Mouse (Mus musculus) liver, embryonic 14.5 days (tissue): ENCODE results near the gene Omt2a. TPM values are rescaled to one million over a fixed set of nuclear protein-coding genes. Genes with fewer than 3 reads are reported as not detected.
"Not testable (repeated sequence)": the region's sequence is repeated elsewhere in the genome, so short reads cannot be mapped to it uniquely, and the experiment has no call there.

Experiments
- ATAC-seq: fragments of 200-750 bp; cut with Nextera tagmentation; 2 replicates; pipeline ENCODE4 v1.8.0; 2017; ENCODE audit warnings: moderate number of reproducible peaks, mild to moderate bottlenecking, moderate library complexity; ENCODE audit not compliant: insufficient read depth
- DNase-seq, 3 experiments: peaks; one replicate each; pipeline ENCODE4 v3.0.0-alpha.2; 2012 to 2013; ENCODE audit warnings: low read depth in 3 of 3, low spot score in 3 of 3
- H3K27ac ChIP-seq: fragments of 300-500 bp; sonication (generic); 2 replicates; pipeline ENCODE4 v1.5.1; 2014; ENCODE audit warnings: moderate library complexity, mild to moderate bottlenecking, control low read depth, inconsistent platforms
- H3K27me3 ChIP-seq: fragments of 300-500 bp; sonication (generic); 2 replicates; pipeline ENCODE4 v1.6.1; 2014; ENCODE audit warnings: mild to moderate bottlenecking, low read length, moderate library complexity; ENCODE audit not compliant: control insufficient read depth, insufficient read depth
- H3K36me3 ChIP-seq: fragments of 300-500 bp; sonication (generic); replicated peaks from 2 replicates; pipeline ENCODE4 v1.6.1; 2014; ENCODE audit warnings: low read depth; ENCODE audit not compliant: control insufficient read depth, insufficient read depth
- H3K4me1 ChIP-seq, 2 experiments: fragments of 200-500 bp in 1 of 2; fragments of 300-500 bp in 1 of 2; sonication (generic) in 1 of 2; replicated peaks; 2 replicates each; pipeline ENCODE4 v1.6.1; 2012 to 2014; ENCODE audit warnings: antibody characterized with exemption in 1 of 2, inconsistent platforms in 1 of 2, low read length in 1 of 2; ENCODE audit not compliant: control insufficient read depth in 2 of 2, insufficient read depth in 2 of 2
- H3K4me2 ChIP-seq: fragments of 300-500 bp; sonication (generic); 2 replicates; pipeline ENCODE4 v1.6.1; 2014; ENCODE audit warnings: low read depth, mild to moderate bottlenecking, control low read depth, moderate library complexity
- H3K4me3 ChIP-seq, 2 experiments: fragments of 200-500 bp in 1 of 2; fragments of 300-500 bp in 1 of 2; sonication (generic) in 1 of 2; 2 replicates each; pipeline ENCODE4 v1.5.1; 2012 to 2014; ENCODE audit warnings: low read depth in 2 of 2, low read length in 2 of 2, mild to moderate bottlenecking in 2 of 2, control low read depth in 1 of 2, inconsistent platforms in 1 of 2, moderate library complexity in 1 of 2; ENCODE audit not compliant: insufficient read depth in 1 of 2
- H3K9ac ChIP-seq: fragments of 300-500 bp; sonication (generic); replicated peaks from 2 replicates; pipeline ENCODE4 v1.6.1; 2014; ENCODE audit warnings: mild to moderate bottlenecking, control low read depth, moderate library complexity
- H3K9me3 ChIP-seq: fragments of 300-500 bp; sonication (generic); 2 replicates; pipeline ENCODE4 v1.6.1; 2016; ENCODE audit warnings: low read length, mixed read lengths; ENCODE audit not compliant: control insufficient read depth
- WGBS: fragments of 180-500 bp; shearing (Covaris S2); extraction: QIAGEN DNeasy Blood & Tissue Kit; methylation state at CpG from one replicate; pipeline ENCODE4 v1.1.7; 2014; ENCODE audit not compliant: insufficient replicate concordance; 5-methylcytosine and 5-hydroxymethylcytosine counted together
- polyA plus RNA-seq, 2 experiments: library from polyadenylated mRNA; depleted of rRNA in 1 of 2; stranded (reverse) in 1 of 2; unstranded in 1 of 2; fragments of >200 nt; fragmentation: Nextera tagmentation in 1 of 2; extraction: Ambion mirVana in 1 of 2; gene quantifications; 2 replicates each; pipeline versions ENCODE4 v1.2.1 to v1.2.3; 2012 to 2014

The Omt2a gene
- polyA plus RNA-seq, 2 experiments = not detected

DNA sequence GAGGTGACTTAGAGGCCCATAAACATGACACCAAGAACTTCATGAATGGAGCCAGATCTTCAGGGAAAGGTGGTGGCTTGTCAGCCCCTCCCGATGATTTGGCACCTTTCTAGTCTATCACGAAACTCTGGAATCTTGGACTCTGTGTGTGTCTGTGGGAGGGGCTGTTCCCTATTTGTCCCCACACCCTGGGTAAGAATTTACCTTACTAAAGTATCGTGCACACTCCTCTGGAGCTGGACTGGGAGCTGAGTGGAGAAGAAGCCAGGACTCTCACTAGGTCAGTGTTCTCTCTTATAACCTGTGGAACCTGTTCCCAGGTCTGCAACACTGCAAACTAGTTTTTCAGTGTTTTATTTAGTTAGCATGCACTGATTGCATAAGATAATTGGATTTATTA lies 24.9 kb downstream of the Omt2a start, which contains the start of gene Gm10639:
Gene Gm10639 (plus strand): TSS at position 201 of the 400 bp plus-strand sequence.
- not testable (repeated sequence) for H3K4me2 ChIP-seq, ATAC-seq, H3K27me3 ChIP-seq, H3K4me1 ChIP-seq, H3K4me3 ChIP-seq, DNase-seq, H3K36me3 ChIP-seq, H3K9ac ChIP-seq, H3K9me3 ChIP-seq, H3K27ac ChIP-seq
- 63% methylated on average over 3 of the region's 3 CpGs for whole genome bisulfite sequencing

DNA sequence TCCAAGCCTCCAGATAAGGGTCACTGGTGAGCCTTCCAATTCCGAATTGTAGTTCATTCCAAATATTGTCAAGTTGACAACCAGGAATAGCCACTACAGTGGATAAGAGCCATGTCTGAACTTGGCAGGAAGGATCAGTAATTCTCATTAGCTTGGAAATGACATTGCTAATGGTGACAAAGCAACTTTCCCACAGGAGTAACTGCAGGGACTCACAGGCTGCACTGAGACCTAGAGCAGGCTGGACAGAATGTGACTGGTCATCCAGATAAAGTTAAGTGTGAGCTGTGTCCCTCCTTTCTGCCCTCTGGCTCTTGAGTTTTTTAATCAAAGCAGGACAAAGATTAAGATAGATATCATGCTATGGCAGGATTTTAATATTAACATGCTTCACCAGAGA lies 25.5 kb downstream of the Omt2a start:
- H3K9me3 ChIP-seq, H3K4me1 ChIP-seq, H3K4me3 ChIP-seq, H3K4me2 ChIP-seq, H3K36me3 ChIP-seq, H3K27me3 ChIP-seq, ATAC-seq, DNase-seq, H3K27ac ChIP-seq, H3K9ac ChIP-seq: not testable (repeated sequence)
- WGBS = 33% methylated on average over 1 of the region's 1 CpGs

DNA sequence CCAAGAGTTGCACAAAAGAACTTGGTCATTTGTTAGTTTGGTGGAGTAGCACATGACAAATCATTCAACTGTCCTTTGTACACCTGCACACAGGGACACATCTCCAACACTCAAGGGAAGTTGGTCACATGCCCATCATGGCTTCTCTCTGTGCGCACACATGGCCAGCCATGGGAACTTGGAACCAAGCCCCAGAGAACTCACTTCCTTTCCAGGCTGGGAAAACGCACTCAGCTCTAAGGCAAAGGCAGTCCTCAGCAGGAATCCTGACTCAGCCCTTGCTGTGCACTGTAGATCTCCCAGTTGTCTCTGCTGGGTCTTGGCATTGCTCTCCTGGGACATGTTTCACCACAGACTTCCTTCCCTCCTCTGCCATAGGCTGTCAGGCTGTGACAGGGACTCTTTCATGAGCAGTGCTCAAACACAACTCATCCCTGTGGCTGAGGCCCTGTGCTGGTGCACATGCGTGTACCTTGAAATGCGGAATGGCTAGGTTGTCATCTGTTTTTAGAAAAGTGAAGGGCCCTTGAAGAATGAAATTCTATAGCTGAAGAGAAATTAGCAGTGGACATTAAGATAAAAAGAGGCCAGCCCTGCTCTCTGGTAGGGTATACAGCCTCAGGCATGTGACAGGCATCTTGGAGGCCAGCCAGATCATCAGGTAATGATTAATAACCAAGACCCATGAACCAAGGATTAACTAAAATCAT lies 32.4 kb downstream of the Omt2a start:
- H3K9me3 ChIP-seq, H3K4me1 ChIP-seq, H3K27me3 ChIP-seq, H3K4me3 ChIP-seq, H3K9ac ChIP-seq, H3K4me2 ChIP-seq, ATAC-seq, H3K27ac ChIP-seq, H3K36me3 ChIP-seq, DNase-seq: not testable (repeated sequence)
- 66% methylated on average over 4 of the region's 4 CpGs for WGBS

DNA sequence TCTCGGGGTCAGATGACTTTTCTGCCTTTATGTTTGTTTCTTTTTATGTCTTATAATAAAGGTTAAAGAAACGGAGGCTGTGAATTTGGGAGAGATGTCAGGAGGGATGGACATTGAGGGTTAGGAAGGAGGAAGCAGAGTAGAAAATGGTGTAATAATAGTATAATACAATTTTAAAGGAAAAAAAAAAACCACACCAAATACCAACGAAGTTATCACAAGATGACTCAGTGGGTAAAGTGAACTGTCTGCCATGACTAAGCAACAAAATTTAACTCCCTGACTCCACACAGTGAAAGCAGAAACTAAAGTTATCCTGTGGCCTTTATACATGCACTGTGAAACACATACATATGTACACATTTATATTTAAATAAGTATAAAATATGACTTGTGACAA lies 43.7 kb downstream of the Omt2a start:
- DNase-seq, H3K27me3 ChIP-seq, H3K36me3 ChIP-seq, H3K4me1 ChIP-seq, ATAC-seq, H3K4me2 ChIP-seq, H3K9me3 ChIP-seq, H3K4me3 ChIP-seq, H3K27ac ChIP-seq, H3K9ac ChIP-seq: not testable (repeated sequence)
- WGBS = 44% methylated on average over 3 of the region's 3 CpGs

Other genes with a start within 250 kb of the Omt2a start
- 47.3 and 78.1 TPM in 2 replicates for gene Fbxo9, start 205.7 kb downstream of the Omt2a start, polyA plus RNA-seq (2012; rRNA removed)
- gene Fbxo9, start 205.7 kb downstream of the Omt2a start, polyA plus RNA-seq (2014; fragmentation: Nextera tagmentation; extraction: Ambion mirVana) = 68.1 and 80.0 TPM in 2 replicates
- gene Ick, start 205.6 kb downstream of the Omt2a start, polyA plus RNA-seq (2012; rRNA removed) = 3.0 and 3.6 TPM in 2 replicates
- 3.7 and 4.7 TPM in 2 replicates for gene Ick, start 205.6 kb downstream of the Omt2a start, polyA plus RNA-seq (2014; fragmentation: Nextera tagmentation; extraction: Ambion mirVana)
- gene Gsta4, start 132.0 kb downstream of the Omt2a start, polyA plus RNA-seq (2012; rRNA removed) = 11.7 and 17.2 TPM in 2 replicates
- 30.6 and 33.0 TPM in 2 replicates for gene Gsta4, start 132.0 kb downstream of the Omt2a start, polyA plus RNA-seq (2014; fragmentation: Nextera tagmentation; extraction: Ambion mirVana)
- 0.06 TPM in 1 of 2 replicates, not detected in the other for gene Gsta1, start 84.1 kb downstream of the Omt2a start, polyA plus RNA-seq (2012; rRNA removed)
- 0.24 TPM in 1 of 2 replicates, not detected in the other for gene Gsta1, start 84.1 kb downstream of the Omt2a start, polyA plus RNA-seq (2014; fragmentation: Nextera tagmentation; extraction: Ambion mirVana)
- not detected in 2 replicates for gene Gm3776, start 57.7 kb downstream of the Omt2a start, polyA plus RNA-seq (2012; rRNA removed)
- not detected in 2 replicates for gene Gm3776, start 57.7 kb downstream of the Omt2a start, polyA plus RNA-seq (2014; fragmentation: Nextera tagmentation; extraction: Ambion mirVana)
- gene Gm10639, start 24.9 kb downstream of the Omt2a start, polyA plus RNA-seq (2012; rRNA removed) = not detected in 2 replicates
- gene Gm10639, start 24.9 kb downstream of the Omt2a start, polyA plus RNA-seq (2014; fragmentation: Nextera tagmentation; extraction: Ambion mirVana) = not detected in 2 replicates
- not detected in 2 replicates for gene Omt2b, start 12.8 kb upstream of the Omt2a start, polyA plus RNA-seq (2012; rRNA removed)
- gene Omt2b, start 12.8 kb upstream of the Omt2a start, polyA plus RNA-seq (2014; fragmentation: Nextera tagmentation; extraction: Ambion mirVana) = not detected in 2 replicates
- 0.05 and 0.07 TPM in 2 replicates for gene Gsta2, start 41.0 kb upstream of the Omt2a start, polyA plus RNA-seq (2012; rRNA removed)
- gene Gsta2, start 41.0 kb upstream of the Omt2a start, polyA plus RNA-seq (2014; fragmentation: Nextera tagmentation; extraction: Ambion mirVana) = 0.29 and 0.43 TPM in 2 replicates
- not detected in 2 replicates for gene Dppa5a, start 53.4 kb upstream of the Omt2a start, polyA plus RNA-seq (2012; rRNA removed)
- gene Dppa5a, start 53.4 kb upstream of the Omt2a start, polyA plus RNA-seq (2014; fragmentation: Nextera tagmentation; extraction: Ambion mirVana) = not detected in 2 replicates
- gene Ooep, start 63.9 kb upstream of the Omt2a start, polyA plus RNA-seq (2012; rRNA removed) = 0.02 TPM in 1 of 2 replicates, not detected in the other
- 0.09 TPM in 1 of 2 replicates, not detected in the other for gene Ooep, start 63.9 kb upstream of the Omt2a start, polyA plus RNA-seq (2014; fragmentation: Nextera tagmentation; extraction: Ambion mirVana)
- gene Ddx43, start 81.0 kb upstream of the Omt2a start, polyA plus RNA-seq (2012; rRNA removed) = 0.02 TPM in 1 of 2 replicates, not detected in the other
- not detected in 2 replicates for gene Ddx43, start 81.0 kb upstream of the Omt2a start, polyA plus RNA-seq (2014; fragmentation: Nextera tagmentation; extraction: Ambion mirVana)
- gene Cgas, start 128.4 kb upstream of the Omt2a start, polyA plus RNA-seq (2012; rRNA removed) = 0.66 and 1.0 TPM in 2 replicates
- gene Cgas, start 128.4 kb upstream of the Omt2a start, polyA plus RNA-seq (2014; fragmentation: Nextera tagmentation; extraction: Ambion mirVana) = 0.62 and 0.66 TPM in 2 replicates
- gene Mto1, start 133.4 kb upstream of the Omt2a start, polyA plus RNA-seq (2012; rRNA removed) = 11.5 and 14.0 TPM in 2 replicates
- gene Mto1, start 133.4 kb upstream of the Omt2a start, polyA plus RNA-seq (2014; fragmentation: Nextera tagmentation; extraction: Ambion mirVana) = 17.7 and 20.4 TPM in 2 replicates
- gene Gm17324, start 134.0 kb upstream of the Omt2a start, polyA plus RNA-seq (2012; rRNA removed) = 0.15 TPM in 2 replicates
- gene Gm17324, start 134.0 kb upstream of the Omt2a start, polyA plus RNA-seq (2014; fragmentation: Nextera tagmentation; extraction: Ambion mirVana) = 0.55 and 0.63 TPM in 2 replicates
- 2,579 and 4,315 TPM in 2 replicates for gene Eef1a1, start 174.4 kb upstream of the Omt2a start, polyA plus RNA-seq (2012; rRNA removed)
- gene Eef1a1, start 174.4 kb upstream of the Omt2a start, polyA plus RNA-seq (2014; fragmentation: Nextera tagmentation; extraction: Ambion mirVana) = 2,316 and 2,621 TPM in 2 replicates